Mouse (Mus musculus) neural tube, embryonic 13.5 days (tissue): ENCODE data around the gene Stat1. TPM values are rescaled to one million over a fixed set of nuclear protein-coding genes. Genes with fewer than 3 reads are reported as not detected.

ENCODE experiments used
- ATAC-seq: fragments of 200-750 bp; cut with Nextera tagmentation; 2 replicates; pipeline ENCODE4 v1.8.0; 2017; ENCODE audit warnings: low read depth, mild to moderate bottlenecking, moderate TSS enrichment, moderate library complexity
- H3K27ac ChIP-seq: fragments of 300-500 bp; sonication (generic); replicated peaks from 2 replicates; pipeline ENCODE4 v1.5.1; 2015; ENCODE audit warnings: moderate library complexity, mild to moderate bottlenecking, inconsistent platforms
- H3K27me3 ChIP-seq: fragments of 300-500 bp; sonication (generic); 2 replicates; pipeline ENCODE4 v1.6.1; 2015; ENCODE audit warnings: mild to moderate bottlenecking, inconsistent platforms
- H3K36me3 ChIP-seq: fragments of 300-500 bp; sonication (generic); 2 replicates; pipeline ENCODE4 v1.6.1; 2015; ENCODE audit warnings: mild to moderate bottlenecking, inconsistent platforms
- H3K4me1 ChIP-seq: fragments of 300-500 bp; sonication (generic); replicated peaks from 2 replicates; pipeline ENCODE4 v1.6.1; 2015; ENCODE audit warnings: inconsistent platforms
- H3K4me2 ChIP-seq: fragments of 300-500 bp; sonication (generic); 2 replicates; pipeline ENCODE4 v1.6.1; 2015; ENCODE audit warnings: inconsistent platforms, mild to moderate bottlenecking, moderate library complexity
- H3K4me3 ChIP-seq: fragments of 300-500 bp; sonication (generic); 2 replicates; pipeline ENCODE4 v1.5.1; 2015; ENCODE audit warnings: mild to moderate bottlenecking, inconsistent platforms
- H3K9ac ChIP-seq: fragments of 300-500 bp; sonication (generic); 2 replicates; pipeline ENCODE4 v1.6.1; 2015; ENCODE audit warnings: moderate library complexity, mild to moderate bottlenecking, inconsistent platforms
- H3K9me3 ChIP-seq: fragments of 300-500 bp; sonication (generic); 2 replicates; pipeline ENCODE4 v1.6.1; 2016; ENCODE audit warnings: inconsistent platforms
- WGBS: fragments of 180-500 bp; shearing (Covaris S2); methylation state at CpG from one replicate; pipeline ENCODE4 v1.1.7; 2015; 5-methylcytosine and 5-hydroxymethylcytosine counted together
- polyA plus RNA-seq: library from polyadenylated mRNA; unstranded; fragments of >200 nt; fragmentation: Nextera tagmentation; extraction: Ambion mirVana; gene quantifications from 2 replicates; pipeline ENCODE4 v1.2.1, GENCODE M21; 2015

Stat1 gene
- 15.0 and 21.1 TPM in 2 replicates for polyA plus RNA-seq

GRCm38 (mm10) chr1:52118860-52119591 lies at the start of gene Stat1:
Stat1 (plus strand) TSS chr1:52119440.
- Histone ChIP-seq H3K36me3 (no peaks in the 10 kb centered on the region), H3K27me3 (no peaks in the 10 kb centered on the region), H3K4me3 (peak within 1 kb of the TSS; percentile 87), H3K4me2 (peak within 1 kb of the TSS; percentile 81), H3K9ac (peak within 1 kb of the TSS; percentile 82), H3K27ac (peak within 1 kb of the TSS; percentile 59), H3K9me3 (no peaks in the 10 kb centered on the region), H3K4me1 (peaks cover 15% of the 10 kb centered on the region)
- 5% methylated on average over 37 of the region's 37 CpGs for WGBS
- peak; percentile 94 for ATAC-seq

DNA sequence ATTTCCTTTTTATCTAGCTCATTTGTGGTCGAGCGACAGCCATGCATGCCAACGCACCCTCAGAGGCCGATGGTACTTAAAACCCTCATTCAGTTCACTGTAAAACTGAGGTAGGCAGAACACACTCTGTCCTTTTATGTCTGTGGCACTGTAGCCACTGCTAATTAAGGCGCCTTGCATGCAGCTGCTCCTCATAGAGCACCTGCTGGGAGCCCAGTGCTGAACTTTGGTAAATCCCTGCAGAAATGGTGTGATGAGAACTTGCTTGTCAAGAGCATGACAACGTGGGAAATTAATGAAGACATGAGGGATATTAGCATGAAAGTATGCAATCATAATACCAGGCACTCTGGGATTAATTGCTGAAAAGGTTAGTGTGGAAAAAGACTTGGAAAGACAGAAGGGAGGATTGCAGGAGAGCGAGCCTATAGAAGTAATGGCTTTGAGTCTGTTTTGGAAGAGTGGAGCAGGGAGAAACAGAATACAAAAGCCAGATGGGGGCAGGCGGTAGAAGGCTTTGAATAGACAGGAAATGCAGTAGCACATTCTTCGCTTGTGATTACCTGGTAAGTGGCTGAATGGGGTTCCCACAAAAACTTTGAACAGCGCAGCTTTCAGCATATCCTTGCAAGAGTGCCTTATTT lies 39.4 kb upstream of the Stat1 start:
- peak; percentile 83 for ATAC-seq
- Histone ChIP-seq H3K4me2 (no peak overlapping the region), H3K27ac (0 out of 2 replicates have a peak overlapping the region, but pooled peaks have one; percentile 65), H3K4me1 (peaks cover 11% of the 10 kb centered on the region), H3K9me3 (no peaks in the 10 kb centered on the region), H3K4me3 (no peak overlapping the region), H3K9ac (no peak overlapping the region), H3K27me3 (no peaks in the 10 kb centered on the region), H3K36me3 (no peaks in the 10 kb centered on the region)
- 5% methylated on average over 10 of the region's 10 CpGs for WGBS

GRCm38 (mm10) chr1:52080375-52080774 lies 38.9 kb upstream of the Stat1 start:
- Histone ChIP-seq H3K4me1 (peaks cover 11% of the 10 kb centered on the region), H3K27ac (0 out of 2 replicates have a peak overlapping the region, but pooled peaks have one; percentile 65), H3K27me3 (no peaks in the 10 kb centered on the region), H3K4me2 (no peak overlapping the region), H3K9ac (no peak overlapping the region), H3K4me3 (no peak overlapping the region), H3K9me3 (no peaks in the 10 kb centered on the region), H3K36me3 (no peaks in the 10 kb centered on the region)
- ATAC-seq, result no peak
- WGBS, result 10% methylated on average over 8 of the region's 8 CpGs

GRCm38 (mm10) chr1:52086236-52086635 lies 33.0 kb upstream of the Stat1 start:
- Histone ChIP-seq H3K27ac (no peak overlapping the region), H3K4me1 (no peaks in the 10 kb centered on the region), H3K4me3 (no peak overlapping the region), H3K36me3 (no peaks in the 10 kb centered on the region), H3K27me3 (no peaks in the 10 kb centered on the region), H3K4me2 (no peak overlapping the region), H3K9me3 (no peaks in the 10 kb centered on the region), H3K9ac (no peak overlapping the region)
- WGBS, result 48% methylated on average over 4 of the region's 4 CpGs
- ATAC-seq, result no peak

- Histone ChIP-seq H3K4me3 (no peak overlapping the region), H3K36me3 (no peaks in the 10 kb centered on the region), H3K27me3 (no peaks in the 10 kb centered on the region), H3K9me3 (no peaks in the 10 kb centered on the region), H3K4me2 (no peak overlapping the region), H3K9ac (no peak overlapping the region), H3K4me1 (no peaks in the 10 kb centered on the region), H3K27ac (no peak overlapping the region)
- no peak for ATAC-seq
- WGBS, result 85% methylated on average over 1 of the region's 1 CpGs
These were observed 32.1 kb upstream of the Stat1 start for GRCm38 (mm10) chr1:52087128-52087527.

DNA sequence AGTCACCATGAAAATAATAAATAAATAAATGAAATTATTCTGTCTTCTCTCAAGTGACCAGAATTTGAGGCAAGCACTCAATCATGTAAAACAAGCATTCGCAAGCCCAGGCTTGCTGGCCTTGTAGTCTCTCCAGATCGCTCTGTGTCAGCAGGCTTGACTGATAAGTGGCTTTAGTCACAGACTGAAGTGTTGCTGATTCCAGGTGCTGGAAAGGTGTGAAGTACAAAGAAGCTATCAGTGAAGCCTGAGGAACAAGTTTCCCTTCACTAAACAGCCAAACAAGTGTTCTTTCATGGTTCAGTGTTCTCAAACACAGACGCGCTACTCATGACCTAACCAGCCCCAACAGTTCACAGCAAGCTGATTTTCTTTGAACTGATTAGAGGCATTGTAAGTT lies 30.6 kb upstream of the Stat1 start:
- no peak for ATAC-seq

DNA sequence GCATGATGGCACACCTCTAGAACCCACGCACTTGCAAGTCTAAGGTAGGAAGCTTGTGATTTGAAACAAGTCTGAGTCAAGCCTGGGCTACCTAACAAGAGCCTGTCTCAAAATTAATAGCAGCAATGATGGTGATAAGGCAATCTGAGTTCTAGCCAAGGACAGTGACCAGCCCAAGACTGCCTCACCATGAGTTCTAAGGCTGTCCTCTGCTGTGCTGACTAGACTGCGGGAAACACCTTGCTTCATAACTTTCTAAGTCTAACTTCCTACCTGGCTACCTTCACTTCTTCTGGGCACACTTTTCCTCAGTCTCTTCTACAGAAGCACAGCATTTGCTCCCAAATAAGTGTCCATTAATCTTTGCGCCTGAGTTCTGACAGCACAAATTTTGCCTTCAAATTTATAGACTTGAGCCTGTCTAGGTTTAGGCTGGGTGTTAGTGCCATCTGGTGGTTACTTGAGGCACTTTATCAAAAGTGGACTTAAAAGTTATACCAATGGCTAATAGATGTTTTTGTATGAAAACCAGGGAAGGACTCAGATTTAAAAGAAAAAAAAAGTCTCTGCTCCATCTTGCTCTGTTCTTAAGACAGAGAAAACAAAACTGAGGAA lies 20.5 kb upstream of the Stat1 start:
- Histone ChIP-seq H3K4me1 (no peaks in the 10 kb centered on the region), H3K4me2 (no peak overlapping the region), H3K9me3 (no peaks in the 10 kb centered on the region), H3K27ac (no peak overlapping the region), H3K4me3 (no peak overlapping the region), H3K27me3 (no peaks in the 10 kb centered on the region), H3K9ac (no peak overlapping the region), H3K36me3 (no peaks in the 10 kb centered on the region)
- WGBS, result 69% methylated on average over 3 of the region's 3 CpGs
- no peak for ATAC-seq

More for the DNA sequence above, 30.6 kb upstream of the Stat1 start:
- Histone ChIP-seq H3K4me3 (no peak overlapping the region), H3K4me1 (no peaks in the 10 kb centered on the region), H3K27ac (no peak overlapping the region), H3K9me3 (no peaks in the 10 kb centered on the region), H3K4me2 (no peak overlapping the region), H3K36me3 (no peaks in the 10 kb centered on the region), H3K27me3 (no peaks in the 10 kb centered on the region), H3K9ac (no peak overlapping the region)
- 92% methylated on average over 4 of the region's 4 CpGs for WGBS

GRCm38 (mm10) chr1:52100496-52100895 lies 18.7 kb upstream of the Stat1 start:
- Histone ChIP-seq H3K4me1 (no peaks in the 10 kb centered on the region), H3K36me3 (no peaks in the 10 kb centered on the region), H3K4me2 (no peak overlapping the region), H3K27me3 (no peaks in the 10 kb centered on the region), H3K9ac (no peak overlapping the region), H3K27ac (no peak overlapping the region), H3K4me3 (no peak overlapping the region), H3K9me3 (no peaks in the 10 kb centered on the region)
- no peak for ATAC-seq
- 75% methylated on average over 6 of the region's 6 CpGs for WGBS

DNA sequence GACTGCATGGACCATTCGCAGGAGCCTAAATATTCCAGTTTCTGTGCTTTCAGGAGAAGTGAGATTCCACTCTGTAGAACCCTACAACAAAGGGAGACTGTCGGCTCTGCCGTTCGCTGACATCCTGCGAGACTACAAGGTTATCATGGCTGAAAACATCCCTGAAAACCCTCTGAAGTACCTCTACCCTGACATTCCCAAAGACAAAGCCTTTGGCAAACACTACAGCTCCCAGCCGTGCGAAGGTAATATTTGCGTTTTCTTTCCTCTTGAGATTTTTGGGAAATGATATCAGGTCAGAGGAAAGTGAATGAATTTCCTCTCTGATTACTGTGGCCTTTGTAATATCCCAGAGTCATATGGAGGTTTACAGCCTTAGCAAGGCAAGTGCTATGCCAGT lies 16.4 kb upstream of the Stat1 start:
- no peak overlapping the region for H3K4me2 ChIP-seq
- no peak overlapping the region for H3K4me3 ChIP-seq
- H3K9ac ChIP-seq, result no peak overlapping the region
- ATAC-seq, result no peak
- H3K36me3 ChIP-seq, result no peaks in the 10 kb centered on the region
- no peaks in the 10 kb centered on the region for H3K27me3 ChIP-seq
- no peak overlapping the region for H3K27ac ChIP-seq
- WGBS, result 90% methylated on average over 8 of the region's 8 CpGs
- H3K9me3 ChIP-seq, result no peaks in the 10 kb centered on the region
- no peaks in the 10 kb centered on the region for H3K4me1 ChIP-seq

- Histone ChIP-seq H3K4me2 (no peak overlapping the region), H3K9ac (no peak overlapping the region), H3K27ac (no peak overlapping the region), H3K4me1 (no peaks in the 10 kb centered on the region), H3K36me3 (no peaks in the 10 kb centered on the region), H3K4me3 (no peak overlapping the region), H3K27me3 (no peaks in the 10 kb centered on the region), H3K9me3 (no peaks in the 10 kb centered on the region)
- whole genome bisulfite sequencing, result 88% methylated on average over 11 of the region's 11 CpGs
- ATAC-seq, result no peak
These were observed 12.0 kb upstream of the Stat1 start for GRCm38 (mm10) chr1:52107206-52107605.

DNA sequence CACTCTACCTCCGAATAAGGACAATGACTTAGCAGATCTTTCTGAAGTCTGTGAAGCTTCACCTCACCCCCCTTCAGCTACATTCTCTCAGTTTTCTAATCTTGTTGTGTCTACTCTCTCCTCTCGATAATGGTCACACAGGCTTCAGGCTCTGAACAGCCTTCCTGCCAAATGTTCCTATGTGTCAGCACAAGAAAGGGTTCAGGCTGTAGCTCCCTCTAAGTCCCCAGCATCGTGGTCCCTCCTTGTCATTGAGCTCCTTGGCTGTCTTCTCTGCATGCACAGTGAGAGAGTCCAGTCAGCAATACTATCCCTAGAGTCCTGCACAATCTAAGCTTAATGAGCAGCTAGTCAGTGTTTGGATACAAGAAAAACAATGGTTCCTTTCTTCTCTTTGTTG lies 8.0 kb upstream of the Stat1 start:
- H3K9me3 ChIP-seq, result no peaks in the 10 kb centered on the region
- 74% methylated on average over 3 of the region's 3 CpGs for WGBS
- no peak overlapping the region for H3K9ac ChIP-seq
- H3K27me3 ChIP-seq, result no peaks in the 10 kb centered on the region
- no peak for ATAC-seq
- H3K4me3 ChIP-seq, result no peak overlapping the region
- no peaks in the 10 kb centered on the region for H3K36me3 ChIP-seq
- H3K4me2 ChIP-seq, result no peak overlapping the region
- no peak overlapping the region for H3K27ac ChIP-seq
- H3K4me1 ChIP-seq, result peaks cover 6% of the 10 kb centered on the region

- WGBS, result 89% methylated on average over 1 of the region's 1 CpGs
- Histone ChIP-seq H3K9me3 (no peaks in the 10 kb centered on the region), H3K36me3 (no peaks in the 10 kb centered on the region), H3K9ac (no peak overlapping the region), H3K27me3 (no peaks in the 10 kb centered on the region), H3K4me1 (peaks cover 6% of the 10 kb centered on the region), H3K4me2 (no peak overlapping the region), H3K4me3 (no peak overlapping the region), H3K27ac (no peak overlapping the region)
- no peak for ATAC-seq
These were observed 6.9 kb upstream of the Stat1 start for GRCm38 (mm10) chr1:52112301-52112700.
